ENCODE assay signal across 8 mouse cellular contexts in genomic region chr13:94175379-94176050, GRCm38 (mm10).
DNase-seq lines count a peak whose midpoint lies in the region; ATAC-seq lines count a peak whose summit lies in the region.

No protein-coding gene starts in this region.

- peak overlapping the region; percentile 51 for H3K4me3 ChIP-seq in liver, embryonic 15.5 days (replicated peaks)

- ATAC-seq in cerebellum, adult (ENCODE audit: insufficient number of reproducible peaks, low FRiP score, low TSS enrichment): 0 out of 2 replicates have a peak, but pooled peaks have one; percentile 13
- peak; percentile 47; the same call in 1 of the 2 replicates for ATAC-seq in liver, embryonic 15.5 days (ENCODE audit: insufficient read depth)

- 16% methylated on average over 6 of the region's 6 CpGs for WGBS in liver, embryonic 15.5 days (ENCODE audit: insufficient replicate concordance)

- no peak overlapping the region; the same call in 1 of the 2 replicates for H3K27ac ChIP-seq in liver, embryonic 15.5 days (replicated peaks)

- peaks cover 10% of the 10 kb centered on the region; the same call in 1 of the 2 replicates for H3K27me3 ChIP-seq in liver, embryonic 15.5 days

- H3K36me3 ChIP-seq in liver, embryonic 15.5 days (replicated peaks): no peaks in the 10 kb centered on the region

- peak overlapping the region; percentile 86 for H3K4me2 ChIP-seq in liver, embryonic 15.5 days

- peaks cover 57% of the 10 kb centered on the region for H3K4me1 ChIP-seq in liver, embryonic 15.5 days (replicated peaks)

- DNase-seq in cerebellum, adult 8-10 months: no peak
- peak; percentile 20 to 32 for DNase-seq in spleen, postnatal 10 days (ENCODE audit: low spot score in 2 of 2)
- DNase-seq in spleen, postnatal 36 days (ENCODE audit: low spot score in 2 of 2): no peak
- DNase-seq in thymus, postnatal 4 days: peak; percentile 56
- no peak for DNase-seq in kidney, postnatal 10 days
- DNase-seq in adrenal gland, postnatal 10 days: no peak

- peak overlapping the region; percentile 26; the same call in 1 of the 2 replicates for H3K9ac ChIP-seq in liver, embryonic 15.5 days

- H3K9me3 ChIP-seq in liver, embryonic 15.5 days (replicated peaks): no peaks in the 10 kb centered on the region

Comparison
In these comparisons a context has a peak if more than half of its experiments do, and no peak if none do; other contexts are left out.
1. DNase-seq: peak in spleen, postnatal 10 days (2 of 2) and thymus, postnatal 4 days (single experiment); none in cerebellum, adult 8-10 months (single experiment), spleen, postnatal 36 days (0 of 2), kidney, postnatal 10 days (single experiment) and adrenal gland, postnatal 10 days (single experiment).